Mouse (Mus musculus): ENCODE measurements around the gene Vstm2l.
A peak's percentile ranks its signal among the peaks of the same experiment; 100 is the strongest.

Gene Vstm2l

DNA sequence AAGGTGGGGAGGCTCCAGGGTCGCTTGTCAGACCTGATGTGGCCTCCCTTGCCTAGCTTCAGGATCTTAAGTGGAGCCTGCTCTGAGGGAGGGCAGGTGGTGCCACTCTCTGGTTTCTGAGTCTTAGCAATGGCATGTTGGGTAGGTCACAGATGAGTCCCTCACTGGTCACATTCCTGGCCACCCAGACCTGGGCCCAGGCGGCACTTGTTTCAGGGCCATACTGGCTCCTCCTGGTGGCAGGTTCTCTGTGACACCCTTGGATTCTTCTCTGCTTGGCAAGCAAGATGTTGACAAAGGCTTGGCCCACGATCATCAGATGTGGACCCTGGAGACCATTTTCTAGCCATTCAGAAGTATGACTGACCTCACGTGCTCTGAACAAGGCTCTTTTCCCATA is 18.2 kb downstream of the Vstm2l start:
- DNase-seq (ENCODE audit: low read depth, low spot score): no peak

DNA sequence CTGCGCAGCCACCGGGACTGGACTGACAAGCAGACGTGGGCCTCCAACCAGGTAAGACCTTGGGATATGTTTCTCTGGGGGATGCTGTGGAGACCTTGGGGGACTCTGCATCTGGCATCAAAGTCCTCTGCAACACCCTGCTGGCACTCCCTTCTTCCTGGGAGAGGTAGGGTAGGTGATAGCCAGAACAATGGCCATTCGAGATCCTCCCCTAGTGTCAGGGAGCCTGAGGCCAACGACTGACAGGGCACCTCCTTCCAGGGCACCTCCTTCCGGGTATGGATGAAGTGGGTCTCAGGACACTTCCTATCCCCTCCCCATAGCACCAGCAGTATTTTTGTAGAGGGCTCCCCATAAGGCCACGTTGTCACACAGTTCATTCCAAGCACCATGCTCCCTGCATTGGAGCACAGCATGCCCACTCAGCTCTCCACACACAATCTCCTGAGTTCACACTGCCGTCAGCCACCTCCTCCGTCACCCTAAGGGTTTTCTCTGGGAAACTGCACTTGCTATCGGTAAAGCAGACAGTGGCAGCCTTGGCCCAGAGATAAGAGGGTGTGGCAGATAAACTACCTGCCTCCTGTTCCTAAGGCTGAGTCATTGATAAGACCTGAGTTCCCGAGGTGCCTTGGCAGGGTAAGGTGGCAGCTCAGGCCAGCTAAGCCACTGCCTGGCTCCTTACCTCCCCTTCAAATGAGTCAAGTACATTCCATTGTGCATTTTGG is 21.2 kb downstream of the Vstm2l start:
- no peak for DNase-seq (ENCODE audit: low read depth, low spot score)

DNA sequence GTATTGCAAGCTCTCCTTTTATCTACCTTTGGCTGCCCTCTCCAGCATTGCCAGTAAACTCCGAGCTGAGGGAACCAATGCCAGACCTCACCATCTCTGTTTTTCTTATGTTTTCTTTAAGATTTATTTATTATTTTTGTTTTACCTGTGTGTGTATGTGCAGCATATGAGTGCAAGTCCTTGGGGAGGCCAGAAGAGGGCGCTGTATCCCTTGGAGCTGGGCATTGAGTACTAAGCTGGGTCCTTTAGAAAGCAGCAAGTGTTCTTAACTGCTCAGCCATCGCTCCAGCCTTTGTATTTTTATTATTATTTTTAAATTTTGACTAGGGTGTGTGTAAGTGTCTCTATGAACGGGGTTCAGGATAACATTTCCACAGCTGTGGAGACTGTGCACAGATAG is 22.2 kb downstream of the Vstm2l start:
- DNase-seq (ENCODE audit: low read depth, low spot score): no peak

DNA sequence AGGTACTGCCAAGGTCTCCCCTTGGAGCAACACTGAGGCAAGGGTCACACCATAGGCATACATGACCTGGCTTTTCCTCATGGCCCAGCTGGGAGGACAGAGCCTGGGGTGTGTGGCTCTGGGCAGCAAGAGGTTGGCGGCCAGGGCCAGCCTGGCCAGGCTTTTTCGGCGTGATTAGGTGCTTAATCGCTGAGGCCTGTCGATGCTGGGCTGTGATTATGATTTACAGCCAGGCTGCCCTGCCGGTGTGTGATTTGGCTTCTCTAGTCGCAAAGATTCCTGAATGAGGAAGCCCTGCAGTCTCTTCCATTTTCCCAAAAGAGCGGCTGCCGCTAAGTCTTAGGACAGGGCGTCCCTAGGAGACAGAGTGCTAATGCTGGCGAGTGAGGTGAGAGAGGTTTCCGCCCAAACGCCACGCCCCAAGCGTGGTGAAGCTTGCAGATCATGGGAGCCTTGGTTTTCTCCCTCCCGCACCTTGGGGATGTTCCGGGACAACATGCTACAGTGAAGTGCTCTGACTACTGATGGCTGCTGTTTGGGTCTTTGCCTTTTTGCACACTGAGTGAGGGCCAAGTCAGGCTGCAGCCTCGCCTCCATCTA is 26.2 kb downstream of the Vstm2l start:
- DNase-seq (ENCODE audit: low read depth, low spot score): peak; percentile 33

DNA sequence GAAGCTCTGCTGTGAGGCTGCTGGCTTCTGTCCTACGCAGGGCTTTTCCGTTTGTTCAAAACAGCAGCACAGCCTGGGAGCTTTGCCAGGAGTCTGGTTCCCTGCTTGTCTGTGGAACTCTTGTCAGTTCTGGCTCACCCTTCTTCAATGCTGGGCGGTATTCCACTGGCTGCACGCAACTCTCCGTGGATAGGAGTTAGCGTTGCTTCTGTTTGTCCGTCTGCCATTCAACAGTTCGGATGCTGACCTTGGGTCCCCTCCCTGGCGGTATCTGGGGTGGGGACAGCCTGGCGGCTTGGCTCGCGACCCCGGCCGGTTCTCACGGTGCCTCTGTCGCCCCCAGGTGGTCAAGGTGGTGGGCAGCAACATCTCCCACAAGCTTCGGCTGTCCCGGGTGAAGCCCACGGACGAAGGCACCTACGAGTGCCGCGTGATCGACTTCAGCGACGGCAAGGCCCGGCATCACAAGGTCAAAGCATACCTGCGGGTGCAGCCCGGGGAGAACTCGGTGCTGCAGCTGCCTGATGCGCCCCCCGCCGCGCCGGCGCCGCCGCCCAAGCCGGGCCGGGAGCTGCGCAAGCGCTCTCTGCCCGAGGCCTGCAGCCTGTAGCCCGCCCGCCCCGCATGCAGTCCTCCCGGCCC is 29.2 kb downstream of the Vstm2l start:
- peak; percentile 36 for DNase-seq (ENCODE audit: low read depth, low spot score)

DNA sequence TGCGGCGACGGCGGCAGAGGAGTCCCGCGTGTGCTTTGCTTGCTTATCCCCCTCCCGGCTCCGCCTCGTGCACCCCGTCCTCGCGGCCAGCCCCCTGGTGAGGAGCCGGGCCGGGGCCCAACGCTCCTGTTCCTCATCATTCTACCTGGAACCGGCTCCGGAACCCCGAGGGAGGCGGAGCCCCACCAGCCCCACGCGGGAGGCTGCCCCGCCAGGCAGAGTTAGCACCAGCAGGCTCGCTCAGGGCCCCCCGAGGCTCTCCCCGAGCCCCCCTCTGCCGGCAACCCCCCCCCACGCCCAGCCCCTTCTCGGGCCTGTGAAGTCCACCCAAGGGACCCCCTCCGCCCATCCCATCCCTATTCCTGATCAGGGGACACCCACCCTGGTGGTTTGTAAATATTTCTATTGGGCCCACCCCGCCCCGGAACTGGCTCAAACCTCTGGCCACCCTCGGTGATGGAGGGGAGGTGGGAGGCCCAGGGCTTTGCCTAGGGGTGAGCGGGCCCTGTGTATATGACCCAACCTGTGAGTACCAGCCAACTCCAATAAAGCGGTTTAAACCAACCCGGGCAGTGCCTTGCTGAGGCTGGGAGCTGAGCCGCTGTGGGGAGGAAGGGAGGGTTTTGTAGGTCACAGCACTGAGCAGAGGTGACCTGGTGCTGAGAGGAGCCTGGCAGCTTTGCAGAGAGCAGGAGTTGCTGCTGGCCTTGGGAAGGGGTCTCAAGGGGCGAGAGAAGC is 29.9 kb downstream of the Vstm2l start:
- DNase-seq (ENCODE audit: low read depth, low spot score): no peak

DNA sequence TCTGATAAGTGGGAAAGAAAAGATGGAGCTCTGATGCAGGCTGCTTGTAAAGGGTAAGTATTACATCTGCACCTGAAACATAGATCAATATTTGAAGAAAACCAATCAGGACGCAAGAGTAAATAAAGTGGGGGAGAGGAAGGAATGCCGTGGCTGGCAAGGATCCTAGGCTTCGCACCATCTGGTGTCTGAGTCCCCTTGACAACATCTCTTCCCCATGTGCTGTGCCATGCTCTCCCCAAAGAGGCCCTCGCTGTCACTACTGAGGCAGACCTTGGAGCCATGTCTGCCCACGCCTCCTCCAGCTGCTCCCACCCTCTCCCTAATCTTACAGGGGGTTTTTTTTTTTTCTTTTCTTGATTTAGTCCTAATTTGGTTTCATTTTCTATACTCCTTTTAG is 39.5 kb downstream of the Vstm2l start:
- DNase-seq (ENCODE audit: low read depth, low spot score): no peak

DNA sequence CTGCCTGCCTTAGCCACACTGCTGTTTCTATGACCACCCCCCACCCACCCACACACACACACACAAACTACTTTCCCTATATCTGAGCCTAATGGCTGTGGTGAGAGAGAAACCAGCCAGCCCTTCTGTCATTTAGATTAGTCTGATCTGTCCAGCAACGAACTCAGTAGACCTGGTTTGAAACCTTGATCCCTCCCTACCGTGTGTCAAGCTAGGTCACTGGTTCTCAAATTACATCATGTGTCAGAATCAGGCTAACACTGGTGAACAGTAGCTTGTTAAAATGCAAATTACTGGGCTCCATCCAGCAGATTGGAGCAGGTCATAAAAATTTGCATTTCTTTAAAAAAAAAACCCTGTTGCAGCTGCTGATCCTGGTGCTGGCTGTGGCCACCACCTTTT is 43.3 kb downstream of the Vstm2l start:
- no peak for DNase-seq (ENCODE audit: low read depth, low spot score)

DNA sequence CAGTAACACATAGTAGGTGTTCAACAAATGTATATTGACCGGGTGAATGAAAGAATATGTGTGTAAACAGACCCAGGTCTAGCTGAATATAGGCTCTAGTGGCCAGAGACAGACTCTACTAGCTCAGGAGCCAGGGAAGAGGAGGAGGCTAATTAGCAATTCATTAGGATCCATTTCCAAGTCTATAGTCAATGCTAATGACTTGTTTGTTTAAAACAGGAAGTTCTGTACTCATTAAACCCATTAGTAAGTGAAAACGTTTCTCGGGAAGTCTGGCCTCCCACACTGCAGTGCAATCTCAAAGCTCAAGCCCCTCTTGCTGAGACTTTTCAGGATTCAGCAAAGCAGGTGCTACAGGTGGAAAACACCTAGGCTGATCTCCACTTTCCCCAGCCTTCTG is 53.4 kb downstream of the Vstm2l start:
- DNase-seq (ENCODE audit: low read depth, low spot score): no peak

DNA sequence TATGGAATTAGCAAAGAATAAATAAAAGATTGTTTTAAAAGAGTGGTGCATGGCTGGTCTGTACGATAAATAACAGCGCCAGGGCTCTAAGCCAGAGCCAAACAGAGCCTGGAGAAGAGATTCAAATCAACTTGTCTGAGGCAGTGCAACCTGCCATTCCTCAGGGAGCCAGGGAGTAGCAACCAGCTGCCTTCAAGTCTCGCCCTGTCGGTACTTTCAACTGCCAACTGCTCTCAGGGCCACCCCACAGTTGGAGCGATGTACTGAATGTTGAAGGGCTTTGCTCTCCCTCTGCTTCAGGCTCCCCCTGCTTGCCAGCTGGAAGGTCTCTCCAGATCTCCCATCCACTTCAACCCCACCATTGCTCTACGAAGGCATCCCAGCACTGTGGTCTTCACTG is 55.7 kb downstream of the Vstm2l start:
- no peak for DNase-seq (ENCODE audit: low read depth, low spot score)

DNA sequence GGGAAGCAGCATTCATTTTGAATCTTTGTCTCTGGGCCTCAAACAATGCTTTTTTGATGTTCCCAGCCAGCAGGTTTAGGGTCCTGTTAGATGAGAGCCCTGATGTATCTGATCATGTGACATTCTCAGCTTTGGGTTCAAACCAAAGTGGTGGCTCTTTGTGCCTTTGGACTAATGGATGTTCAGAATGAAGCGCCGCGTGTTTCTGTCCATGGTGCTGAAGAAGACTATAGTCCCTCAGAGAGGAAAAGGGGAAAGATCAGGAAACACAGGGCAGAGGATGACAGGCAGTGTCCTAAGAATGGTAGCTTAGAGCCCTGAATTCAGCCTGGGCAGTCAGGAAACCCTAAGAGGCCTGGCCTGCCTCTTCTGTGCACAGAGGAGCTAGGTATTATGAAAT is 56.2 kb downstream of the Vstm2l start:
- DNase-seq (ENCODE audit: low read depth, low spot score): peak; percentile 39

DNA sequence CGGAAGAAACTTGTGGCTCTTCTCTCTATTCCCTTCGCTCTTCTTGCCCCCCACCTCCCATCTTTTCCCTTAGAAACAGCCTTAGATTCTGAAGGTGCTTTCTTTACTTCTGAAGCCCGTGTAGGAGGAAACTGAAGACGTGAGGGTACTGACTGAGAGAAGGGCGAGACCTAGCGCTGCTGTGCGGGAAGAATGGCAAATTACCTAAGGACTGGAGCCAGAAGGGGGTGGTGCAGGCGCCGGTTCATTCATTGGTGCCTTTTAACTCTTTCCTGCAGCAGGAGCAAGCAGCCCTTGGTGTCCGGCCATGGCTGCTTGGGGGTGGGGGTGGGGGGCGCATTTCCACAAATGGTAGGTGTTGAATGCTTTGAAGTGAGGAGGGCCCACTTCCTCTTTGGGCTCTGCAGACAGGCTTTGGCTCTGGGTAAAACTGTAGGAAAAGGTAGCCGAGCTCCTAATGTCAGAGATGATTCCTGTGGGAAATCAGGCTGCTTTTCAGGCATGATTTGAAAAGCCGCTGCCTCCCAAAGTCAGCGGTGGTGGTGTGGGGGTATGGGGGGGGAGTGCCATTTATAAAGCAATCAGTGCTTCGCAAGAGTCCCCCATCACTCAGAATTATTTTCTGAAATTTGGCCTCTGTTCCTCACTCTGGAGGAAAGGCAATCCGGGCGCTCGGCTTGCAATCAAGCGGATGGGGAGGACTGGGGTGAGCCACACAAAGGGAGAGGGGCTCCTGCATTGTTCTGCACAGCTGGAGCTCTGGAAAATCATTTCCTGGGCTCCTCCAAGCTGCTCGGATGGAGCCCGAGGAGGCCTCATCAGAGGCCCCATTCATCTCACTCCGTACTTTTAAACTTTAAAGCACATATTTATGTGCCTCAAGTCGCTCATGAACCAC is 60.4 kb downstream of the Vstm2l start:
- DNase-seq (ENCODE audit: low read depth, low spot score): no peak

DNA sequence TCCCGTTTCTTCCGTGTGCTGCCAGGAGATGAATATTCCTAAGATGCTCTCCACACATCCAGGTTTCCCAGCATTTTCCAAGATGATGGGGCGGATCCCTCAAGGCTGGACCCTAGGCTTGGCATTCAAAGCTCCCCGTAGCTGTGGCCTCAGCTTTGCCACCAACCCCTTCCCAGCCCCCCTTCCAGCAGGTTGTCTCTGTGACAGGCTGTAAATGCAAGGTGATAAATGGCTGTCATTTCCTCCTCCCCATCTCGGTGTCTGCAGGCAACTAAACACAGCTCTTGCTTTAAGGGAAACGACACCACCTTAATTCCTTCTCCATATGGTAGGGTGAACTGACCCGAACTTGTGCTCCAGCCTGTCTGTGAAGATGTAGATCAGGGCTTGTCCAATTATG is 61.1 kb downstream of the Vstm2l start:
- DNase-seq (ENCODE audit: low read depth, low spot score): no peak

DNA sequence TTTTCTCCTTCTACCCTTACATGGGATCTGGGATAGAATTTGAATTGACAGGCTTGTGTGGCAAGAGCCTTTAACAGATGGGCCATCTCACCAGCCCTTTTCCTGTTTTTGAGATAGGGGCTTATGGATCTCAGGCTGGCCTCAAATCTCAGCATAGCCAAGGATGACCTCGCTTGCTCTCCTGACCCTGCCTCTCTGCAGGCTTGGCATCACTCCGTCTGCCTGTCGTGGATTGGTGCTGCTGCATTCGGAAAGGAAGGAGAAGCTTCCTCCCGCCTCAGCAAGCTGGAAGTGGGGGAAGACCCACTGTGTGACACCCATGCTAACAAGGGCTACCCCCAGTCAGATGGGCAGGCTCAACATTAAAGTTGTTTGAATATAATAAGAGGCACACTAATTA is 64.8 kb downstream of the Vstm2l start:
- no peak for DNase-seq (ENCODE audit: low read depth, low spot score)

DNA sequence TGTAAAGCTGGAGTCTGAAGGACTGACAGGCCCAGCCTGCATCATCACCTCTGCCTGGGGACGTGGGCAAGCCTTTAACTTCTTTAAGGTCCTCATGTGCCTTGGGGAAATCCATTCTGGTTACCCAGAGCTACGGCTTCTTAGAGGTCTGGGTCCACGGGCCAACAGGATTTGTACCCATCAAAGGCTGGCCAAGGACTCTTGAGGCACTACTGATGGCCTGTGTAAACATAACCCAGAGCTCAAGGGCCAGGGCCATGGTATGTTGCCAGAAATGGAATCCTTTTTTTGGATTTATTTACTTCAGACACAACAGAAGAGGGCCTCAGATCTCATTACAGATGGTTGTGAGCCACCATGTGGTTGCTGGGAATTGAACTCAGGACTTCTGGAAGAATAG is 68.3 kb downstream of the Vstm2l start:
- no peak for DNase-seq (ENCODE audit: low read depth, low spot score)

DNA sequence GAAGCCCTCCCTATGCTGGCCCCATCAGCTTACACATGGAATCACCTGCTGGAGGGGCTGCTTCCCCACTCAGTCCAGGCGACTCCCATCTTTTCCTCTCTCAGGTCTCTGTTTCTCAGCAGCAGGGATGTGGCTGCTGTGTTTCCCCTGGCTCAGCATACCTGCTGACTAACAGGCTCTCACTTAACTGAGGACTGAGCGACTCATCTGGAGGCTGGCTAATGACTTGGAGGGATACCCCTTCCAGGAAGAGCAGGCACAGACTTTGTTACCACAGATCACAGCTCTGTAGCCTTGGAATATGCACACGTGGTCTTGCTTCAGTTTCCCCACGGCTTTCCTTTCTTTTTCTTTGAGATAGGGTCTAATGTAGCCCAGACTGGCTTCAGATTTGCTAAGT is 68.8 kb downstream of the Vstm2l start:
- DNase-seq (ENCODE audit: low read depth, low spot score): no peak

DNA sequence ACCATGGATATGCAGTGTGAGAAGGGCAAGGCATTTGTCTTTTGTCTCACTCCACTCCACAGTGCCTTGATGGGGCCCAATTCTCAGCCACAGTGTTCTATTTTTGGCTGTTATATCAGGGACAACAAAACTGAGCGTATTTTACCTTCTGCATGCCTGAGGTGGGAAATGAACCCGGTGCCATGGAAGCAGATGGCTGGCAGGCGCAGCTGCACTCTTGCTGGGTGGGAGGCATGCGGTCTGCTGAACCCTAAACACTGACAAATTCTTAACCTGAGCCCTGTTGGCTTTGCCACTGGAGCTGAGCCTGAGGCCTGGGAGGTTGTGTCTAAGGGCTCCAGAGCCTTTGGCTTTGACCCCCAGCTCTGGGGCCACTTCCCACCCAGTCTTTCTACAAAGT is 71.2 kb downstream of the Vstm2l start:
- no peak for DNase-seq (ENCODE audit: low read depth, low spot score)

DNA sequence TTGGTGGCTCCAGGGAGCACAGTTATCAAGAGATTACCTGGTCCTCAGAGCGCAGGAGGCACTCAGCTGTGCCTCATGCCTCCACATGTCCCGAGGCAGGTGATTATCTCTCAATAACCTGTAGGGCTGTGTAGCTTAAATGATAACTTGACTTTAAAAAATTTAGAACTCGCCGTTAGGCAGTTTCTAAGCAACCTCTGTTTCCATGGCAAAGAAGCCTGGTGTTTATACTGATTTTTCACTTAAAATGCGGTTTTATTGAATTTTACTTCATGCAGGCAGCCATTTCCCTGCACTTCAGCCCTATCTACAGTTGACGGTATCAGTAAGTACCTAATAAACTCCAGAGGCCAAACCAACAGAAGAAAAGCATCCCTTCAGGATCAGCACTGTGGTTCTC is 71.8 kb downstream of the Vstm2l start:
- no peak for DNase-seq (ENCODE audit: low read depth, low spot score)

DNA sequence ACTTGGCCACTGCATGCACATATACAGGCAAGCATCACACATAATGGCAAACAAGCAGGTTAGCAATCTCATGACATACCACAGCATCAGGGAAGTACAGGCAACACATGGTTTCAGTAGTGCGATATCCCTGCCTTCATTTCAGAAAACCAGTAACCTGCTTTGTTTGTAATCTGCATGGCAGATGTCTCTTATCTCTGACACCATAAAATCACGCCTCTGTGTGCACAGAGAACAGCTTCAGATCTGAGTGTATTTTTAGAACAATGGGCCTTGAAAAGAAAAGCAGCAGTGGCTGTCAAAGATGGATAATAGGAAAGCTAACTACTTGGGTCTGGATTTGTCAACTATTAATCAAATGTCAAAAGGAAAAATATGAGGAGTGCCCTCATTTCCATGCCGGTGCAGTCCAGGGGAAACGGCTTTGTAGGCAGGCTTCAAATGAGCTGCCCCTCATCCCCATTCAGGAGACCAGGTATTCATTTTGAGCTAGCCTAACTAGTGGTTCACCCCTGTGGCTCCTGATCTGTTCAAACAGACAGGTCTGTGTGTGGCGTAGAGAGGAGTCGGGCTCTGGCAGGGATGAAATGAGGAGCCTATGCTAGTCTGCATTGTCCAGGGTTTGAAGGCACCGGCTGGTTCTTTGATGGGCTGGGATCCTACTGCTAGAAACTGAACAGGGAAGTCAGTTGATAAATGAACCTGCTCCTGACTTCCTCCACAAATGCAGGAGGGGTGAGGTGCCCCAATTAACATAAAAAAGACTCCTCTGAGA is 74.2 kb downstream of the Vstm2l start:
- no peak for DNase-seq (ENCODE audit: low read depth, low spot score)

DNA sequence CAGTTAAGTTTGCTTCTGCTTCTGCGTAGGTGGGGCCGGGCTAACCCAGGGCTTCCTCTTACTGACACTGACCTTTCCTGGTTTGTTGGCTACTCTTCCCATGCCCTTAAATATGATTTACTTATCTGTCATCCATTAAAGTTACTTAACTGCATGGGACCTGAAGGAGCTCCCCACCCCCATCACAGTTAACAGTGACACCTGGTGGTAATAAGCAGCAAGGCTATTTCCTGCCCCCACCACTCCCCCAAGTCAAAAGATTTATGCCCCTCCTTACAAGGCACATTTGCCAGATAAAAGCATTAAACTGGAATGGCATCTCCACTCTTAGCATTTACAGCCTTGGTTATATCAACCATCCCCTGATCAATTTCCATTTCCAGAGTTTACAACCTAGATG is 75.5 kb downstream of the Vstm2l start:
- DNase-seq (ENCODE audit: low read depth, low spot score): no peak

DNA sequence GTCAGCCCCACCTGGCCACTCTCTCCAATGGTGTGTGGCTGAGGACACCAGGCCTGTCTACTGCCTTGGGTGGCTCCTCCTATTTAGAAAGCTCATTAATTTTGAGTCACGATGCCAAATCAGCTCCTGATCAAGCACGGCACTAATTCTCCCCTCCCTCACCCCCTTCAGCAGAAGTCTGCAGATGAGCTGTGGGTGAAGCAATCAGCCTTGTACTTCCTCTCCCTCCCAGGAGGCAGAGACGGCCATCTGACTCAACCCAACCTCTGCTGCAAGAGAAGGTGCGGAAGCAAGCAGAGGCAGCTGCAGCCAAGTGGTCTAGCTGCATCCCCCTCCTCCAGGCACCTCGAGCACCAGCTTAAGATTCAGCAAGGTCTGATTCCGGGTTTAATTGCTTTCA is 76.6 kb downstream of the Vstm2l start:
- no peak for DNase-seq (ENCODE audit: low read depth, low spot score)
